Mouse (Mus musculus): ENCODE results near the gene Cnnm3.
A peak's percentile ranks its signal among the peaks of the same experiment; 100 is the strongest.

GRCm38 (mm10) chr1:36479903-36480899 lies 31.5 kb upstream of the Cnnm3 start:
- TF ChIP-seq CTCF (IDR thresholded peaks at IDR 0.05) (peak; percentile 51), EP300 (IDR thresholded peaks at IDR 0.05) (no peak)
